Mouse (Mus musculus) spleen, adult 2 months (tissue): ENCODE results near the gene Nceh1.

Source experiments
- CTCF ChIP-seq: fragments of 200-500 bp; IDR thresholded peaks from 2 replicates; pipeline ENCODE4 v1.5.1; 2011; ENCODE audit warnings: mild to moderate bottlenecking, inconsistent platforms; ENCODE audit not compliant: insufficient read depth, insufficient read length, insufficient replicate concordance; ENCODE audit errors: extremely low read depth
- POLR2A ChIP-seq: fragments of 200-500 bp; IDR thresholded peaks from 2 replicates; pipeline ENCODE4 v1.6.1; 2011; ENCODE audit warnings: low read depth, low read length, inconsistent platforms

- TF ChIP-seq CTCF = no peak
- TF ChIP-seq POLR2A = no peak
Observed at GRCm38 (mm10) chr3:27233841-27234240, 51.1 kb downstream of the Nceh1 start.
